Mouse (Mus musculus) frontal cortex, adult (tissue): Measurements from ENCODE around the gene E2f6.

Experiments used
- ATAC-seq: cut with Nextera tagmentation; 2 replicates; pipeline ENCODE4 v1.9.2; 2017; ENCODE audit warnings: mild to moderate bottlenecking, moderate library complexity, mixed read lengths; ENCODE audit not compliant: low TSS enrichment

Gene E2f6

DNA sequence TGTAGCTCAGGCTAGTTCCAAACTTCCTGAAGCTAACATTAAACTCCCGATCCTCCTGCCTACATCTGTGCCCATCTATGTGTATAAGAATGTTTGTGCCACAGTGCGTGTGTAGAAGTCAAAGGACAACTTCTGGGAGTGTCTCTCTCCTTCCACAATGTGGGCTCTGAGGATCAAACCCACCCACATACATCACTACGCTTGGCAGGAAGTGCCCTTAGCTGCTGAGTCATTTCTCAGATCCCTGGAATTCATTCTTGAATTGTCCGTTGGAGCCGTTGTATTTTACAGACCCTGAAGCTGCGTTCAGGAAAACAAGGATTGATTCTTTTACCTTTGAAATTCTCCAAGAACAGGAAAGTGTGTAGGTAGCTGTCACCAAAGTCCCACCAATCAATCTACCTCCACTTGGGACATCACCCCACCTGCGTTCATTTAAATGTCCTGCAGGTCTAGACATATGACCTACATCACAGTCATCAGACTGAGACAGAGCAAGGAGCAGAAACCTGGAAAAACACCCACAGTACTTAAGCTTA is 62.2 kb downstream of the E2f6 start:
- ATAC-seq, result 0 out of 2 replicates have a peak, but pooled peaks have one; percentile 7

- ATAC-seq, result peak; percentile 80
These were observed 62.8 kb downstream of the E2f6 start for GRCm38 (mm10) chr12:16873549-16873948.

- no peak for ATAC-seq
These were observed 63.3 kb downstream of the E2f6 start for GRCm38 (mm10) chr12:16874086-16874485.

GRCm38 (mm10) chr12:16875269-16875668 is 64.5 kb downstream of the E2f6 start:
- ATAC-seq, result peak; percentile 50; the same call in 1 of the 2 replicates

- no peak for ATAC-seq
These were observed 64.9 kb downstream of the E2f6 start for GRCm38 (mm10) chr12:16875678-16876077.

- no peak for ATAC-seq
These were observed 65.9 kb downstream of the E2f6 start for GRCm38 (mm10) chr12:16876667-16877066.

- no peak for ATAC-seq
These were observed 66.4 kb downstream of the E2f6 start for GRCm38 (mm10) chr12:16877141-16877540.

DNA sequence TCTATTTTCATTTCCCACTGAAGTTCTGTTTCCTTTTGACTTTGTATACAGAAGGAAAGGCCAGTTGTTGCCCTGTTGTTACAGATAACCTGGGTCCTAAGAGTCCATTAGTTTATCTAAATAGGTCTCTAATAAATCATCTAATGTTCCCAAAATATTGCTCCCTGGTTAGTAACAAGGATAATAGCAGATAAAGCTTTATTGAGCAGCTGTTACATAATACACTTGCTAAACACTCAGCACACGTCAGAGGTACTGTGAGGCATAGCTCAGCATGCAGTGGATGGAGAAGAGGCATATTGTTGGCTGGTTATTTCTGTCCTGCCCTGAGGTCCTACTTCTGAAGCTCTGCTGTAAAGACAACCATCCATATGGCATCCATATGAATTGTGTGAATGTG is 66.9 kb downstream of the E2f6 start:
- 0 out of 2 replicates have a peak, but pooled peaks have one; percentile 29 for ATAC-seq

GRCm38 (mm10) chr12:16879369-16879768 is 68.6 kb downstream of the E2f6 start:
- no peak for ATAC-seq

- ATAC-seq, result no peak
These were observed 69.3 kb downstream of the E2f6 start for GRCm38 (mm10) chr12:16880077-16880476.

DNA sequence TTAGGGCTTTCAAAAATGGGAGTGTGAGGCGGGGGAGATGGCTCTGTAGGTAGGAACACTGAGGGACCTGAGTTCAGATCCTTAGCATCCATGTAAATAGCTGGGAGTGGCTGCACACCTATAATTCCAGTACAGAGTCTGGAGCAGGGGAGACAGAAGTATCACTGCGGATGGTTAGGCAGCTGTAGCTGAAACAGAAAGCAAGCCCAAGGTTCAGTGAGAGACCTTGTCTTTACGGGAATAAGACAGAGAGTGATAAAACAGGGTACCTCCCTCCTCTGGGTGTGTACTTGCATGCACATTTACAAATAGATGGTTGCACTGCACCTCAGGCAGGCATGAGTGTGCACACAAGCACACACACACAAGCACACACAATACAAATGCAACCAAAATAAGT is 71.7 kb downstream of the E2f6 start:
- ATAC-seq, result no peak

GRCm38 (mm10) chr12:16883111-16883510 is 72.3 kb downstream of the E2f6 start:
- no peak for ATAC-seq

GRCm38 (mm10) chr12:16884534-16884933 is 73.8 kb downstream of the E2f6 start:
- no peak for ATAC-seq

DNA sequence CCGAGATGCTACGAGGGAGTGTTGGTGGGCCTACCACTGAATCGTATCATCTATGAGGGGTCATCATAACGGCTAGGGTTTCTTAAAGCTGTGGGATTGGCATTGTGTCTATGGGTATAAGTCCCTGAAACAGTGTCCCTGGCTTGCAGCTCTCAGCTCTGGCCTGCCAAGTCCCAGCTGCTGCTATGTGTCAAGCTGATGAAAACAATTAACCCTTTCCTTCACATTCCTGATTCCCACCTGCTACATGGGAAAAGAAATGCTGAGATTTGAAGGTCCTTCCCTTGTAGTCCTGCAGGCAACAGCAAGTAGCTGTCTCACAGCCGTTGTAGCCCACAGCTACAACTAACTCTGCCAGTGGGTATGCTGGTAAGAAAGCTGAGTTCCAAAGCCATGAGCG is 75.6 kb downstream of the E2f6 start:
- no peak for ATAC-seq
